ENCODE assay signal across 25 mouse cellular contexts in the genomic region with DNA sequence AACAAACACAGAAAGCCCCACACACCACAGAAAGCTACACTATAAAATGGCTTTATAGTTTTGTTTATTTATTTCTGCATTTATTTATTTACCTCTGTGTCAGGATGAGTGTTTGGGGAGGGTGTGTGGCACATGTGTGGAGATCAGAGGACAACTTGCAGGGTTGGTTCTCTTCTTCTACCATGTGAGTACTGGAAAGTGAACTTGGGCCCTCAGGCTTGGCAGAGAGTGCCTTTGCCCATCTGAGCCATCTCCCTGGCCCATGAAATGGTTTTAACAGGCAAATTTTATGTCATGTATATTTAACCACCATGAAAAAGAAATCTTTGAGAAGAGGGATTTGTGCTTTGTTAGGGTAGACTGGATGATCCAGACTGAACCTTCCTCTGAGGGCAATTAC. TPM values are rescaled to one million over a fixed set of nuclear protein-coding genes. Genes with fewer than 3 reads are reported as not detected.
DNase-seq lines count a peak whose midpoint lies in the region; ATAC-seq and TF ChIP-seq lines count a peak whose summit lies in the region.
"Had no signal": no experiment of that assay in that cellular context is flagged by ENCODE, and none has a peak within 500 bp of the region (broad histone marks: within the 10 kb centered on the region; RNA-seq: fewer than 3 reads in every experiment).

No protein-coding gene starts in this region.

- peak; percentile 29 for DNase-seq in kidney, adult 9 months
- DNase-seq in kidney, postnatal 25 days, result no peak
- DNase-seq in lung, postnatal 10 days, result no peak
- DNase-seq in embryonic facial prominence, embryonic 14.5 days (ENCODE audit: low spot score), result peak; percentile 23
- no peak for DNase-seq in cerebellum, adult 2 months
- DNase-seq: adrenal gland, adult 2 months; adrenal gland, postnatal 14 days; cerebellum, adult 11 months; cerebellum, adult 8-10 months; cerebellum, postnatal 36 days; embryo, embryonic 11 days; gastrocnemius, postnatal 25 days; heart, postnatal 10 days; heart, postnatal 36 days had no signal

- H3K4me1 ChIP-seq in lung, embryonic 15.5 days, result peaks cover 18% of the 10 kb centered on the region
- H3K4me1 ChIP-seq in embryonic facial prominence, embryonic 14.5 days (ENCODE audit: control insufficient read depth, insufficient read depth, low read length), result peaks cover 11% of the 10 kb centered on the region
- no peaks in the 10 kb centered on the region for H3K4me1 ChIP-seq in cerebellum, adult 2 months (ENCODE audit: control insufficient read depth, insufficient read depth, low read length)
- H3K4me1 ChIP-seq: forebrain, embryonic 15.5 days had no signal

- H3K36me3 ChIP-seq in lung, embryonic 15.5 days, result no peaks in the 10 kb centered on the region
- no peaks in the 10 kb centered on the region for H3K36me3 ChIP-seq in embryonic facial prominence, embryonic 14.5 days (ENCODE audit: control insufficient read depth, insufficient read depth, low read length)
- H3K36me3 ChIP-seq: forebrain, embryonic 12.5 days; forebrain, embryonic 15.5 days; heart, embryonic 12.5 days; heart, embryonic 15.5 days; hindbrain, embryonic 10.5 days; hindbrain, embryonic 13.5 days had no signal

- no peaks in the 10 kb centered on the region for H3K27me3 ChIP-seq in lung, embryonic 15.5 days
- no peaks in the 10 kb centered on the region for H3K27me3 ChIP-seq in embryonic facial prominence, embryonic 14.5 days (replicated peaks; ENCODE audit: control insufficient read depth, insufficient read depth, low read length)
- no peaks in the 10 kb centered on the region for H3K27me3 ChIP-seq in cerebellum, adult 2 months (ENCODE audit: control insufficient read depth, insufficient read depth, low read length)
- H3K27me3 ChIP-seq: forebrain, embryonic 12.5 days; forebrain, embryonic 15.5 days; heart, embryonic 12.5 days; heart, embryonic 15.5 days; hindbrain, embryonic 13.5 days had no signal

- TF ChIP-seq POLR2A in cerebellum, adult 2 months (IDR thresholded peaks at IDR 0.05; ENCODE audit: borderline replicate concordance, insufficient read depth, low read length), result no peak

- H3K4me3 ChIP-seq in lung, embryonic 15.5 days, result no peak overlapping the region
- H3K4me3 ChIP-seq in embryonic facial prominence, embryonic 14.5 days (ENCODE audit: low read depth, low read length), result no peak overlapping the region
- H3K4me3 ChIP-seq in cerebellum, adult 2 months (replicated peaks; ENCODE audit: insufficient read depth, low read depth, low read length), result no peak overlapping the region
- H3K4me3 ChIP-seq: erythroblast, embryonic 14.5 days; forebrain, embryonic 12.5 days; forebrain, embryonic 15.5 days; heart, embryonic 12.5 days; heart, embryonic 15.5 days; hindbrain, embryonic 10.5 days; hindbrain, embryonic 13.5 days had no signal

- no peak overlapping the region for H3K4me2 ChIP-seq in lung, embryonic 15.5 days
- no peak overlapping the region for H3K4me2 ChIP-seq in embryonic facial prominence, embryonic 14.5 days (ENCODE audit: low read depth, low read length)
- H3K4me2 ChIP-seq: forebrain, embryonic 12.5 days; forebrain, embryonic 15.5 days; heart, embryonic 12.5 days; heart, embryonic 15.5 days; hindbrain, embryonic 13.5 days had no signal

- H3K27ac ChIP-seq in lung, embryonic 15.5 days, result peak overlapping the region; percentile 31; the same call in 1 of the 2 replicates
- no peak overlapping the region for H3K27ac ChIP-seq in embryonic facial prominence, embryonic 14.5 days (replicated peaks; ENCODE audit: low read depth, low read length)
- no peak overlapping the region for H3K27ac ChIP-seq in cerebellum, adult 2 months (ENCODE audit: insufficient read depth, low read length)
- H3K27ac ChIP-seq: forebrain, embryonic 12.5 days; forebrain, embryonic 15.5 days; hindbrain, embryonic 10.5 days; hindbrain, embryonic 13.5 days had no signal

- ATAC-seq in lung, embryonic 15.5 days (ENCODE audit: borderline replicate concordance, extremely low read depth, low FRiP score, low TSS enrichment), result no peak
- no peak for ATAC-seq in embryonic facial prominence, embryonic 14.5 days (ENCODE audit: low read depth)
- ATAC-seq: CD4-positive, CD25-positive, alpha-beta regulatory T cell, adult 4 months; forebrain, embryonic 15.5 days; hindbrain, embryonic 16.5 days had no signal

- H3K9me3 ChIP-seq in lung, embryonic 15.5 days, result no peaks in the 10 kb centered on the region
- peaks cover 4% of the 10 kb centered on the region for H3K9me3 ChIP-seq in embryonic facial prominence, embryonic 14.5 days (ENCODE audit: control insufficient read depth, low read length)
- H3K9me3 ChIP-seq: forebrain, embryonic 12.5 days; forebrain, embryonic 15.5 days; heart, embryonic 15.5 days; hindbrain, embryonic 13.5 days had no signal

- no peak overlapping the region for H3K9ac ChIP-seq in lung, embryonic 15.5 days
- H3K9ac ChIP-seq in embryonic facial prominence, embryonic 14.5 days (ENCODE audit: low read depth, low read length), result no peak overlapping the region
- H3K9ac ChIP-seq: forebrain, embryonic 12.5 days; forebrain, embryonic 15.5 days; heart, embryonic 12.5 days; heart, embryonic 15.5 days; hindbrain, embryonic 13.5 days had no signal

- no peak for TF ChIP-seq CTCF in cerebellum, adult 2 months (IDR thresholded peaks at IDR 0.05; ENCODE audit: borderline replicate concordance, insufficient read depth, low read depth, low read length)

RNA-seq across cellular contexts. Expression of gene Skor1, which starts 48.9 kb away (rescaled TPM):
- polyA plus RNA-seq in lung, embryonic 15.5 days (2015; fragmentation: Nextera tagmentation; extraction: Ambion mirVana), result not detected in 2 replicates
- polyA plus RNA-seq in embryonic facial prominence, embryonic 14.5 days (2014; fragmentation: Nextera tagmentation; extraction: Ambion mirVana), result 0.04 TPM in 1 of 2 replicates, not detected in the other
- polyA plus RNA-seq in cerebellum, adult 2 months (2012; rRNA removed), result 7.1 and 9.2 TPM in 2 replicates
- polyA plus RNA-seq: C2C12; CD4-positive, CD25-positive, alpha-beta regulatory T cell, adult 4 months; heart, embryonic 12.5 days; heart, embryonic 15.5 days had no signal

Comparison
In these comparisons a context has a peak if more than half of its experiments do, and no peak if none do; other contexts are left out.
1. DNase-seq: peak in kidney, adult 9 months (single experiment) and embryonic facial prominence, embryonic 14.5 days (single experiment); none in kidney, postnatal 25 days (0 of 2), lung, postnatal 10 days (single experiment) and cerebellum, adult 2 months (0 of 2).